Mouse (Mus musculus) CD4-positive, CD25-positive, alpha-beta regulatory T cell, adult 2 months (primary cell): ENCODE data around the gene Smco1.
A peak's percentile ranks its signal among the peaks of the same experiment; 100 is the strongest.
"Not testable (repeated sequence)": the region's sequence is repeated elsewhere in the genome, so short reads cannot be mapped to it uniquely, and the experiment has no call there.

ENCODE experiments used
- DNase-seq: peaks from one replicate; pipeline ENCODE4 v3.0.0-alpha.2; 2012; ENCODE audit warnings: low read depth, low spot score

Smco1 gene

DNA sequence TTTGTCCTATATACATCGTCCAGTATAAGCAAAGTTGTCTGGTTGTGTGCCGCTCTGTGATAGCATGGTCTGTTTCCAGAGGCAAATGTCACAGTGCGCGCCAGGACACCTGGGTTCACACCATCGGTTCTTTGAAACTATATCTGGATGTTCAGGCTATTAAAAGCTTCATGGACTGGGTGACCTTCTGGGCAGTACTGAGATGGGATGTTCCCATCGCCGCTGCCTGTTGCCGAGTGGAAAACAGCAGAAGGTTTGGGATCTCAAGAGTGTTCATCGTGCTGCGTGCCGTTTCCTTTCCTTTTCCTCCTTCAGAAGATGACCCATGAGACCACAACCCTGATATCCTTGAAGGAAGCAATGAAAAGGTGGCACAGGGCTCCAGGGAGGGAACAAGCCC is at the start of gene Smco1:
Gene Smco1 (plus strand): TSS at position 178 of the 400 bp plus-strand sequence.
- DNase-seq = no peak

DNA sequence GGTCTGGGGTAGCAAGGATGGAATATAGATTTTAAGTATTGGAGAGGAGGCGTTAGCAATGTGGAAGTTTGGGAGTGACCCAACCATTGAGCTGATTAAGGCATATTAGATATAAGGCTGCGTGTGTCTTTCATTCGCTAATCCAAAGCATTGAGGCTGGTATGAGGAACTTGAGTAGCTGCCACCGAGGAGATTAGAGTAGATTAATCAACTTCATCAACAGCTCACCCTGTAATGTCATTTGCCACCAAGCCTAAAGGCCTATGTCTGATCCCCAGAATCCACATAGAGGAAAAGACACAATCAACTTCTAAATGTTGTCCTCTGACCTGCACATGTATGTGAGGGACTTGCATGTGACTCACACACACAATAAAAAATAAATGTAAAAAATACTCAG is 49.5 kb upstream of the Smco1 start:
- DNase-seq = no peak

GRCm38 (mm10) chr16:32222399-32222798 is 48.9 kb upstream of the Smco1 start:
- no peak for DNase-seq

DNA sequence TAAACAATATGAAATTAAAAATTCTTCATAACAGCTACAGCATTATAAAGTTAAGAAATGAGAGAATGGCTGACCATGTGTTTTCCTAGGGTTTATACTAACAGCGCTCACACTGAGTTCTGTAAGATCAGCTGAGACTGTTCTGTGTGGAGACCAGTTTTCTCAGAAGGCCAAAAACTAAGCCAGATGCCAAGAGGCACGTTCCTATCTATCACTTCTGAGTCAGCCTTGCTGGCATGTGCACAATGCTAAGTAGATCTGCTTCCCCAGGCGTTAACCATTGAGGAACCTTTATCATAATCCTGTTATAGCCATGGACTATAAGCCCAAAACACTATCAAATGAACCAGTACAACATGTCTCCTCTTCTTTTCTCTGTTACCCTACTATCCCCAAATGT is 39.2 kb upstream of the Smco1 start:
- not testable (repeated sequence) for DNase-seq

GRCm38 (mm10) chr16:32237930-32238680 is 33.2 kb upstream of the Smco1 start:
- DNase-seq = no peak

DNA sequence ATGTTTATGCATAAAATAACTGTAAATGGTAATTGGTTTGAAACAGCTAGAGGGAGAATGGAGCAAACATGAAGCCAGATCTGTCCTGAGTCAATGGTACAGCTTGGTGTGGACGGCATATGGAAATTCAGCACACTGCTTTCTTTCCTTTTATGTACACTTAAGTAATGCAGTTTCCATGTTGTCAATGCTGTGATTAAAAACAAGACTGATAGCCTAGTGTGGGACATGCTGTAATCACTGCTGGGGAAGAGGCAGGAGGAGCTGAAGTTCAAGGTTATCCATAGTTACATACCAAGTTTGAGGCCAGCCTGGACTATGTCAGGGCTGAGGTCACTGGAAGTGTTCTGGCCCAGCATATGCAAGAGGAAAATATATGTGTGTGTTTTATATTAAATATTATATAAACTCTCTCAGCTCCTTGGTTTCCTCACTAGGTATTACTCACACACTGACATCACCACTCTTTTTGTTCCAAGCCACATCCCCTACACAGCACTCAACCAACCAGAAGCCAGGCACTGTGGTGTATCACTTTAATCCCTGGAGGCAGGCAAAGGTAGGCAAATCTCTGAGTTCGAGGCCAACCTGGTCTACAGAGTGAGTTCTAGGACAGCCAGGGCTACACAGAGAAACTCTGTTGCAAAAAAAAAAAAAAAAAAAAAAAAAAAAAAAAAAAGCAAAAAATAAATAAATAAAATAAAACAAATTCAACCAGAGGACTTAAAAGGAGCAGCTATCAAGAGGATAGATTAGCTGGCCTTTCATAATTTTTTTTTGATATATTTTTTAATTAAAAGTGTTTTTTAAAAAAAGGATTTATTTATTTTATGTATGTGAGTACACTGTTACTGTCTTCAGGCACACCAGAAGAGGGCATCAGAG is 31.6 kb upstream of the Smco1 start:
- no peak for DNase-seq

DNA sequence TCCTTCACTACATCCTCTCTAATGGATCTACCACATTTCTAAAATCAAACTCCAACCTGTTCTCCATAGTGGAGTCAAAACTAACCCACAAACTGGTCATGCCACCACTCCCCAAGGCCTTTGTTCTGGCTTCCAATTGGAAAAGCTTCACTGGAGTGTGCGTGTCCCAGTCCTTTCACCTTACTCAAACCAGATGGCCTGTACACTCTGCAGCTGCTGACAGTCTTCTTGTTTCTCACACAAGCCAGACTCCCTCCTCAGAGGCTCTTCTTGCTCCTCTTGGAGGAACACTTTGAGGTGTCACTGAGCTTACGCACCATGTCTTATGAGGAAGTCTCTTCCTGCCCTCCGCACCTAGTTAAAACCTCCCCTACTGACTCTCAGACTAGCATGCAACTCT is 27.4 kb upstream of the Smco1 start:
- no peak for DNase-seq

DNA sequence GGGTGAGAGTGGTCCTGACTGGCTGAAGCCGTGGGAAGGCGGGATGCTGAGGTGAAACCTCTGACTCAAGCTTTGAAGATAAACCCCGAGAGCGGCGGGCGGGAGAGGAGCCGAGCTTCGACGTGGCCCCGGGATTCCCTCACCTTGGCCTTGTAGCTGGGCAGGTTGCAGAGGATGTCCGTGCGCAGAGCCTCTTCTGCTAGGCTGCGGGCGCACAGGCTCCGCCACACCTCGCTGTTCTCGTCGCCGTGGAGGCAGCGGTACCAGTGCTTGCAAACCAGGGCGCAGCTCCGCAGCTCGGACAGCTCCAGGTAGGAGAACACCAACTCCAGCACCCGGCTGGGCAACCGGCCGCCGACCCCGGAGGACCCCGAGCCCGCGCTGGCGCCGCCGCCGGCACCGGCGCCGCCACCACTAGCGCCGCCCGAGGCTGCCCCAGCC is 24.9 kb upstream of the Smco1 start:
- DNase-seq = peak; percentile 69

- peak; percentile 96 for DNase-seq
Measured at GRCm38 (mm10) chr16:32246952-32247370, 24.3 kb upstream of the Smco1 start, which contains the start of the genes Fbxo45 and Wdr53. Fbxo45 (minus strand) TSS chr16:32247158. Wdr53 (plus strand) TSS chr16:32247227.

DNA sequence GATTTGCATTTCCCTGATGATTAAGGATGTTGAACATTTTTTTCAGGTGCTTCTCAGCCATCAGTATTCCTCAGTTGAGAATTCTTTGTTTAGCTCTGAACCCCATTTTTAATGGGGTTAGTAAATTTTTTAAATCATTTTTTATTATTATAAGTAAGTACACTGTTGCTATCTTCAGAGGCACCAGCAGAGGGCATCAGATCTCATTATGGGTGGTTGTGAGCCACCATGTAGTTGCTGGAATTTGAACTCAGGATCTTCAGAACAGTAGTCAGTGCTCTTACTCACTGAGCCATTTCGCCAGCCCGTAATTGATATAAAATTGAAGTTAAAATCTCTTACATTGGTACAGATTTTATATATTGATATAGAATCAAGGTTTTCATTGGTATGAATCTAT is 7.0 kb upstream of the Smco1 start:
- peak; percentile 75 for DNase-seq

DNA sequence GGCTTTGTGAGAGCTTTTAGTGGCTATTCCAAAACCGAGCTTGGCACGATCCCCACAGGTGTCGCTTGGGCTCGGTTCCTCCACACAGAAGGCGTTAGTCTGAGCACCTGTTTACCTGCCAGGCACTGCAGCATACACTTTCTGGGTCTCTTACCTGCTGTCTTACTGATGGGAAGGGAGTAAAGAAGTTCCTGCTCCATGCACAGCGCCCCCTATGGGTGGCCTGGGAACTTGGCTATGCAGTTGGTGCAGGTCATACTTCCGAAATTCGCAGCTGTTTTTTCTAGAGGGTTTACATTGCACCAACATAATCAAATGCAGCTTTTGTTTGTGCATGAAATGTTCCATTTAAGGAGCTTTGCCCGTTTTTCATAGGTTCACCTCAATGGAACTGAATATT is 2.1 kb downstream of the Smco1 start:
- peak; percentile 58 for DNase-seq

- no peak for DNase-seq
Measured at GRCm38 (mm10) chr16:32275041-32275440, 3.8 kb downstream of the Smco1 start.

DNA sequence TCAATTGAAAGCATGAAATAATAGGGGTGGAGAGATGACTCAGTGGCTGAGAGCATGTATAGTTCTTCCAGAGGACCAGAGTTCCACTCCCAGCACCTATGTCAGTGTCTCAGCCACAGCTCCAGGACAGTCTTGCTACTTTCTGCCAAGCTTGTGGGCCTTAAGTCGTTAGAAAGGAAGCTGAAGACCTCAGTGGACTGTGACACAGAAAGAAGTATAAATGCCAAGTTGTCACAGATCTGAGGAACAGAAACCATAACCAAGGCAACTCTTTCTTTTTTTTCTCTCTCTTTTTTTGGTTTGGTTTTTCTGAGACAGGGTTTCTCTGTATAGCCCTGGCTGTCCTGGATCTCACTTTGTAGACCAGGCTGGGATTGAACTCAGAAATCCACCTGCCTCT is 4.6 kb downstream of the Smco1 start:
- DNase-seq = no peak

- DNase-seq = peak; percentile 87
Measured at GRCm38 (mm10) chr16:32277308-32278256, 6.3 kb downstream of the Smco1 start, which contains the start of gene Rnf168. Rnf168 (plus strand) TSS chr16:32277459.

DNA sequence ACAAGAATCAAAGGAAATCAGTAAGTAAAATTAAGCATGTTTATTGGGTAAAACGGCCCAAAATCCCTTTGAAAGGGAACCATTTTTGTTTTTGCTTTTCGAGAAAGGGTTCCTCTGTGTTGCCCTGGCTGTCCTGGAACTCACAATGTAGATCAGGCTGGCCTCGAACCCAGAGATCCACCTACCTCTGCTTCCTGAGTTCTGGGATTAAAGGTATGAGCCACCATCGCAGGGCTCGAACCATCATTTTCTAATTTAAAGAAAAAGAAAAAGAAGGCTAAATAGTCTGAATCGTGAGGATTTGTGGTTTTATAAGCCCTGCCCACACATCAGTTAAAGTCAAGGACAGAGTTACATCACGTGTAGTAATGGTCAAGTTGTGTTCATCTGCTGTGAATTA is 7.1 kb downstream of the Smco1 start:
- no peak for DNase-seq

DNA sequence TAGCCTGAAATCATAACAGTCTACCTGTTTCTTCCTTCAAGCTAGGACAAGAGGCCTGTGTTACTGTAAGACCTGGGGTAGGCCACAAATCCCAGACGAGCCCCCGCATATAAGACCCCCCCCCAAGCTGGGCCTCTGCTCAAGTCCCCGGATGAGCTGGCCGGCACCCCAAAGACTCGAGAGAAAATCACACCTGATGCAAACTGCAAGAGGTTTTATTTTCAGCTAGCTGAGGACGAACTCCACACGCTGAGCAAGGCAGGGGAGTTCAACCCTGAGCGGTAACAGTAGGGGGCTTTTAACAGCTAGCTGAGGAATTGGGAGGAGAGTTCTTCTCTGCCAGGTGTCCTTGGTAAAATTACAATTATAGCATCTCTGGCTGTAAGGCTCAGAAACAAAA is 8.9 kb downstream of the Smco1 start:
- DNase-seq = no peak

GRCm38 (mm10) chr16:32282608-32283007 is 11.3 kb downstream of the Smco1 start:
- DNase-seq = no peak

GRCm38 (mm10) chr16:32291821-32292220 is 20.6 kb downstream of the Smco1 start:
- no peak for DNase-seq

DNA sequence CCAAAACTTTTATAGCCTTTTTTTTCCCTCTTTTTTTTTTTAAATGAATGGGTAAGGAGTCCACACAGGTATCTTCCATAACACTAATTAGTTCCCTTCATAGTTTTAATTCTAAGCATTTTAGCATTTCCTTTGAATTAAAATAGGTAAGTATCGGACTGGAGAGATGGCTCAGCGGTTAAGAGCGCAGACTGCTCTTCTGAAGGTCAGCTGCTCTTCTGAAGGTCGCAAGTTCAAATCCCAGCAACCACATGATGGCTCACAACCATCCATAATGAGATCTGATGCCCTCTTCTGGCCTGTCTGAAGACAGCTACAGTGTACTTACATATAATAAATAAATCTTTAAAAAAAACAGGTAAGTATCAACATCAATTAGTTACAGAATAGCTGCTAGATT is 28.3 kb downstream of the Smco1 start:
- not testable (repeated sequence) for DNase-seq

DNA sequence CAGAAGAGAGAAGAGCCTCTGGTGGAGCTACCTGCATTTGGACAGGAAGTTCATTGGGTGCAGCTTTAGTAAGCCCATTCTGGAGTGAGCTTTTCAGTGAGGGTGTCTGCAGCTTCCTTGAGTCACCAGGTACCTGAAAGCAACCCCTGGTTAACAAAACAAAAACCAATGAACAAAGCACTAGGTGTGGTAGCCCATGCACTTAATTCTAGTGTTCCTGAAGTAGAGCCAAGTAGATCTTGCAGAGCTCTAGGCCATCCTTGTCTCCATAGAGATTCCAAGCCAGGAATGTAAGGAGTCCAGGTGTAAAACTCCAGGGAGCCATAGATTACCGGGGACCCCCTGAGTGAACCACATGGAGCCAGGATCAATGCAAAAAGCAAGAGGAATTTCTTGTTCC is 31.8 kb downstream of the Smco1 start:
- DNase-seq = no peak

- DNase-seq = no peak
Measured at GRCm38 (mm10) chr16:32303886-32304285, 32.6 kb downstream of the Smco1 start.
